In the genomic region with DNA sequence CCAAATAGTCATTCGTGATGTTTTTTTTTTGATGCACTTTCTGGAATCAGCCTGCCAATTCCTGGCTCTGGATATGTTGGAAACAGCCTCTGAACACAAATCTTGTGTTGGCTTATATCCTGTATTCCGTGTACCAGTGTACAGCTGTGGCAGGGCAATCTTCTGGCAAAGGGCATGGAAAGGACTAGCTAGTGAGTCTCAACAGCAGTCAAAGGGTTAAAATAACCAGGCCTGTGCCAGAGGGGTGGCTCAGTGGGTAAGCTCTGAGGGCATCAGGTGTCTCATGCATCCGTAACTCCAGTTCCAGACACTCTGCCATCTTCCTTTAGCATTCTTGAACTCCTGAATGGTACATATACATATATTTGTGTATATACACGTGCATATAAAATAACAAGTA, we compare ENCODE assay signal across 23 mouse cellular contexts.
DNase-seq lines count a peak whose midpoint lies in the region; ATAC-seq and TF ChIP-seq lines count a peak whose summit lies in the region.
"Had no signal": no experiment of that assay in that cellular context is flagged by ENCODE, and none has a peak within 500 bp of the region (broad histone marks: within the 10 kb centered on the region; RNA-seq: fewer than 3 reads in every experiment).

No protein-coding gene starts in this region.

- peak overlapping the region; percentile 81 for H3K27ac ChIP-seq in forebrain, embryonic 15.5 days (replicated peaks)
- no peak overlapping the region for H3K27ac ChIP-seq in forebrain, embryonic 13.5 days
- 0 out of 2 replicates have a peak overlapping the region, but pooled peaks have one; percentile 49 for H3K27ac ChIP-seq in hindbrain, postnatal 0 days
- H3K27ac ChIP-seq in hindbrain, embryonic 12.5 days = no peak overlapping the region
- H3K27ac ChIP-seq: embryonic facial prominence, embryonic 10.5 days; embryonic facial prominence, embryonic 12.5 days had no signal

- no peak overlapping the region for H3K9ac ChIP-seq in forebrain, embryonic 15.5 days (replicated peaks)
- no peak overlapping the region for H3K9ac ChIP-seq in forebrain, embryonic 13.5 days
- no peak overlapping the region for H3K9ac ChIP-seq in hindbrain, postnatal 0 days (replicated peaks; ENCODE audit: low read length)
- H3K9ac ChIP-seq in hindbrain, embryonic 12.5 days = no peak overlapping the region
- H3K9ac ChIP-seq: embryonic facial prominence, embryonic 12.5 days; forebrain, postnatal 0 days had no signal

- H3K4me3 ChIP-seq in forebrain, embryonic 15.5 days = no peak overlapping the region
- H3K4me3 ChIP-seq in forebrain, embryonic 13.5 days = no peak overlapping the region
- H3K4me3 ChIP-seq in hindbrain, postnatal 0 days (ENCODE audit: low read length) = no peak overlapping the region
- no peak overlapping the region for H3K4me3 ChIP-seq in hindbrain, embryonic 12.5 days
- H3K4me3 ChIP-seq: embryonic facial prominence, embryonic 10.5 days; embryonic facial prominence, embryonic 12.5 days had no signal

- H3K27me3 ChIP-seq in forebrain, embryonic 15.5 days = no peaks in the 10 kb centered on the region
- no peaks in the 10 kb centered on the region for H3K27me3 ChIP-seq in forebrain, embryonic 13.5 days
- no peaks in the 10 kb centered on the region for H3K27me3 ChIP-seq in hindbrain, postnatal 0 days (ENCODE audit: insufficient read depth, low read length)
- H3K27me3 ChIP-seq in hindbrain, embryonic 12.5 days = no peaks in the 10 kb centered on the region
- H3K27me3 ChIP-seq: CH12.LX; embryonic facial prominence, embryonic 12.5 days; Patski had no signal

- peak; percentile 49 to 72 for DNase-seq in cerebellum, postnatal 10 days
- DNase-seq in cerebellum, adult 8-10 months = no peak
- peak; percentile 12 for DNase-seq in heart, adult 11 months
- no peak for DNase-seq in heart, adult 8-10 months (ENCODE audit: low spot score)
- DNase-seq in hindbrain, postnatal 0 days (ENCODE audit: low spot score) = no peak
- DNase-seq: adrenal gland, adult 8-10 months; adrenal gland, postnatal 14 days; adrenal gland, postnatal 36 days; B cell, adult 2 months; cerebellum, adult 11-12 months; cerebellum, adult 9-11 months; cerebellum, postnatal 25 days; forebrain, postnatal 0 days had no signal

- 64% methylated on average over 4 of the region's 4 CpGs for WGBS in forebrain, embryonic 15.5 days
- 84% methylated on average over 4 of the region's 4 CpGs for WGBS in forebrain, embryonic 13.5 days
- WGBS in hindbrain, postnatal 0 days = 68% methylated on average over 4 of the region's 4 CpGs
- WGBS in hindbrain, embryonic 12.5 days = 84% methylated on average over 4 of the region's 4 CpGs

- H3K36me3 ChIP-seq in forebrain, embryonic 15.5 days = no peaks in the 10 kb centered on the region
- no peaks in the 10 kb centered on the region for H3K36me3 ChIP-seq in forebrain, embryonic 13.5 days (ENCODE audit: poor library complexity, severe bottlenecking)
- no peaks in the 10 kb centered on the region for H3K36me3 ChIP-seq in hindbrain, postnatal 0 days (ENCODE audit: insufficient read depth, low read length)
- H3K36me3 ChIP-seq in hindbrain, embryonic 12.5 days = no peaks in the 10 kb centered on the region
- H3K36me3 ChIP-seq: embryonic facial prominence, embryonic 10.5 days; embryonic facial prominence, embryonic 12.5 days; G1E had no signal

- no peak overlapping the region for H3K4me2 ChIP-seq in forebrain, embryonic 15.5 days (replicated peaks)
- H3K4me2 ChIP-seq in forebrain, embryonic 13.5 days = no peak overlapping the region
- no peak overlapping the region for H3K4me2 ChIP-seq in hindbrain, postnatal 0 days (ENCODE audit: low read depth, low read length)
- no peak overlapping the region for H3K4me2 ChIP-seq in hindbrain, embryonic 12.5 days (replicated peaks)
- H3K4me2 ChIP-seq: embryonic facial prominence, embryonic 12.5 days had no signal

- no peaks in the 10 kb centered on the region for H3K9me3 ChIP-seq in forebrain, embryonic 15.5 days
- no peaks in the 10 kb centered on the region for H3K9me3 ChIP-seq in forebrain, embryonic 13.5 days (replicated peaks)
- no peaks in the 10 kb centered on the region for H3K9me3 ChIP-seq in hindbrain, postnatal 0 days (ENCODE audit: low read length)
- no peaks in the 10 kb centered on the region for H3K9me3 ChIP-seq in hindbrain, embryonic 12.5 days (replicated peaks)
- H3K9me3 ChIP-seq: embryonic facial prominence, embryonic 10.5 days; embryonic facial prominence, embryonic 12.5 days; G1E had no signal

- no peak for ATAC-seq in forebrain, embryonic 15.5 days (replicated peaks)
- no peak for ATAC-seq in forebrain, embryonic 13.5 days
- no peak for ATAC-seq in hindbrain, postnatal 0 days
- no peak for ATAC-seq in hindbrain, embryonic 12.5 days (ENCODE audit: low FRiP score)
- ATAC-seq: activated CD4-positive, CD25-positive, alpha-beta regulatory T cell, adult 4 months; CD4-positive, CD25-positive, alpha-beta regulatory T cell, adult 4 months; Patski had no signal

- no peak for TF ChIP-seq CTCF in hindbrain, postnatal 0 days (IDR thresholded peaks at IDR 0.05; ENCODE audit: low read depth)

- peaks cover 52% of the 10 kb centered on the region for H3K4me1 ChIP-seq in forebrain, embryonic 15.5 days
- peaks cover 26% of the 10 kb centered on the region for H3K4me1 ChIP-seq in forebrain, embryonic 13.5 days
- peaks cover 10% of the 10 kb centered on the region for H3K4me1 ChIP-seq in hindbrain, postnatal 0 days (ENCODE audit: insufficient read depth, low read length)
- no peaks in the 10 kb centered on the region for H3K4me1 ChIP-seq in hindbrain, embryonic 12.5 days
- H3K4me1 ChIP-seq: embryonic facial prominence, embryonic 10.5 days; embryonic facial prominence, embryonic 12.5 days had no signal

Comparison
In these comparisons a context has a peak if more than half of its experiments do, and no peak if none do; other contexts are left out.
1. DNase-seq: peak in cerebellum, postnatal 10 days (2 of 2) and heart, adult 11 months (single experiment); none in cerebellum, adult 8-10 months (single experiment), heart, adult 8-10 months (single experiment) and hindbrain, postnatal 0 days (single experiment).
2. H3K27ac ChIP-seq: peak in forebrain, embryonic 15.5 days (single experiment) and hindbrain, postnatal 0 days (single experiment); none in forebrain, embryonic 13.5 days (single experiment) and hindbrain, embryonic 12.5 days (single experiment).